Mouse (Mus musculus) heart, embryonic 16.5 days (tissue): ENCODE data around the gene Fbxw8. TPM values are rescaled to one million over a fixed set of nuclear protein-coding genes. Genes with fewer than 3 reads are reported as not detected.

ENCODE experiments used
- ATAC-seq: fragments of 200-750 bp; cut with Nextera tagmentation; replicated peaks from 2 replicates; pipeline ENCODE4 v1.8.0; 2017; ENCODE audit warnings: moderate number of reproducible peaks; ENCODE audit not compliant: insufficient read depth, low FRiP score; ENCODE audit errors: extremely low read depth
- H3K27ac ChIP-seq: fragments of 300-500 bp; sonication (generic); 2 replicates; pipeline ENCODE4 v1.5.1; 2014; ENCODE audit warnings: mild to moderate bottlenecking, low read length, control low read depth, moderate library complexity
- H3K27me3 ChIP-seq: fragments of 300-500 bp; sonication (generic); 2 replicates; pipeline ENCODE4 v1.6.1; 2014; ENCODE audit warnings: low read length, mixed read lengths; ENCODE audit not compliant: control insufficient read depth, insufficient read depth
- H3K36me3 ChIP-seq: fragments of 300-500 bp; sonication (generic); 2 replicates; pipeline ENCODE4 v1.6.1; 2014; ENCODE audit not compliant: control insufficient read depth, insufficient read depth
- H3K4me1 ChIP-seq: fragments of 300-500 bp; sonication (generic); 2 replicates; pipeline ENCODE4 v1.6.1; 2014; ENCODE audit warnings: low read length, mixed read lengths; ENCODE audit not compliant: control insufficient read depth, insufficient read depth
- H3K4me2 ChIP-seq: fragments of 300-500 bp; sonication (generic); 2 replicates; pipeline ENCODE4 v1.6.1; 2014; ENCODE audit warnings: low read depth, mild to moderate bottlenecking, control low read depth, low read length
- H3K4me3 ChIP-seq: fragments of 300-500 bp; sonication (generic); 2 replicates; pipeline ENCODE4 v1.5.1; 2014; ENCODE audit warnings: mild to moderate bottlenecking, control low read depth, low read length
- H3K9ac ChIP-seq: fragments of 300-500 bp; sonication (generic); 2 replicates; pipeline ENCODE4 v1.6.1; 2014; ENCODE audit warnings: low read length, control low read depth
- H3K9me3 ChIP-seq: fragments of 300-500 bp; sonication (generic); replicated peaks from 2 replicates; pipeline ENCODE4 v1.6.1; 2016; ENCODE audit warnings: low read length; ENCODE audit not compliant: control insufficient read depth
- WGBS: fragments of 180-500 bp; shearing (Covaris S2); extraction: QIAGEN DNeasy Blood & Tissue Kit; methylation state at CpG from one replicate; pipeline ENCODE4 v1.1.7; 2014; 5-methylcytosine and 5-hydroxymethylcytosine counted together
- polyA plus RNA-seq: library from polyadenylated mRNA; unstranded; fragments of >200 nt; fragmentation: Nextera tagmentation; extraction: Ambion mirVana; gene quantifications from 2 replicates; pipeline ENCODE4 v1.2.1, GENCODE M21; 2015

The Fbxw8 gene
- polyA plus RNA-seq, 1 experiment from 2014 or later = 18.6 TPM

DNA sequence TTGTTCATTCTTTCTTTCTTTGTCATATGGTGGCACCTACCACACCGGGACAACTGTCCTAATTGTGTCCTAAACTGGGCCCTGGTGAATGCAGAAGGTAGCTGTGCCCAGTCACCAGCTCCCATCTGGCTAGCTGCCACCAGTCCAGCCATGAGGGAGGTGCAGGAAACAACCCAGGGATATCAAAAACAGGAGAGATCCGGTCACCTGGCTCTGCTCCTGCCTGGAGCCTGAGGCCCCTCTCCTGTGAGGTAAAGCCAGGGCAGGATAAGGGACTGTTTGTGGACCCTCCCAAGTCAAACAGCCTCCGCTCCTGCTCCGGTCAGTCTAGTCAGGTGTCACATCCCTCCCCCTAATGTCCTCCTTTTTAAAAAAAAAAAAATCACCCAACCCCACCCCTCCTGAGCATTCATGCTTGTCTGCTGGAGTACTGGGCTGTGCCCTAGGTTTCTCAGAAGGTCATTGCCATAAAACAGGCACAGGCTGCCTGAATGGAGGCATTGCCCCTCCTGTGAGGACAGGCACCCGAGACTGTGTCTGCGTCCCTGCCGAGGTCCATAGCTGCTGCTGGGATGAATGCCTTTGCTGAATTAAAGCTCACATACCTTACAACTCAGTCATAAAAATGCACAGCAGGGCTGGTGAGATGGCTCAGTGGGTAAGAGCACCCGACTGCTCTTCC lies 103.1 kb downstream of the Fbxw8 start:
- Histone ChIP-seq H3K27me3 (no peaks in the 10 kb centered on the region), H3K36me3 (no peaks in the 10 kb centered on the region), H3K27ac (no peak overlapping the region), H3K4me3 (no peak overlapping the region), H3K4me2 (no peak overlapping the region), H3K9ac (no peak overlapping the region), H3K9me3 (no peaks in the 10 kb centered on the region), H3K4me1 (peaks cover 11% of the 10 kb centered on the region)
- ATAC-seq = peak; percentile 23; the same call in 1 of the 2 replicates
- WGBS = 58% methylated on average over 8 of the region's 8 CpGs

DNA sequence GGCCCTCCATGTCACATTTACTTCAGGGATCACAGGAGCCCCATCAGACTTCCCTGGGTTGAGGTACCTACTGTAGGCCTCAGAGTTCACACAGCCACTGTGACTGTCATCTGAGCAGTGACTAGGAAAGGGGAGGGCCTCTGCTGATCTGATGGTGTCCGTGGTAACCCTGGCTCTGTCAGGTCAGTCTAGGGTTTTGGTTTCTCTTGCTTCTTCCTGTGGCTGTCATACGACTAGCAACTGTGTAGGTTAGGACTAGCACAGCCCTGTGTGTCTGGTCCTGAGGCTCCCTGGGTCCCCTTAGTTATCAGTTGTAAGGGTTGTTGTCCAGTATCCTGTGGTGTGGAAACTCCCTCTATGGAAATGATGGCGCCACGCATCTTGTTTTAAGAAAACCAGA lies 104.5 kb downstream of the Fbxw8 start:
- Histone ChIP-seq H3K27me3 (no peaks in the 10 kb centered on the region), H3K4me1 (peaks cover 7% of the 10 kb centered on the region; the same call in 1 of the 2 replicates), H3K9me3 (no peaks in the 10 kb centered on the region), H3K9ac (no peak overlapping the region), H3K4me3 (no peak overlapping the region), H3K36me3 (no peaks in the 10 kb centered on the region), H3K4me2 (no peak overlapping the region), H3K27ac (no peak overlapping the region)
- WGBS = 69% methylated on average over 4 of the region's 4 CpGs
- no peak for ATAC-seq

DNA sequence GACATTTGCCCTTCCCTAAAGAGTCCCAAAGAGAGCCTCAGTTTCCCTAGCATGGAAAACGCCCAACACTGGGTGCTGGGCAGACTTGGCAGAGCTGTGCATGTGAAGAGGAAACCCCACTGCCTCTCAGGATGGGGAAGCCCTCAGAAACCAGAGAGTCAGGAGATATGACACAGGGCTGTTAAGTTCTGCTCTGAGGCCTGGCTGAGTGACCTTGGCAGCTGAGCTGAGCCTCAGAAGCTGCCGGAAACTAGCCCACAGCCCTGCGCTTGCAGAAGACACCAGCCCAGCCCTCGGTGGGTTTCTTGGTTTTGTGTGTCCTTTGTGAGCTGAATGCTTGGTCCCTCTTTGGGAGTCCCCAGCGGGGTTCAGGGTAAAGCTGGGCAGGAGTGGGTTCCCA lies 106.3 kb downstream of the Fbxw8 start:
- peaks cover 5% of the 10 kb centered on the region; the same call in 1 of the 2 replicates for H3K4me1 ChIP-seq
- 65% methylated on average over 5 of the region's 5 CpGs for WGBS
- H3K4me2 ChIP-seq = no peak overlapping the region
- H3K27ac ChIP-seq = no peak overlapping the region
- no peak overlapping the region for H3K4me3 ChIP-seq
- no peaks in the 10 kb centered on the region for H3K36me3 ChIP-seq
- no peaks in the 10 kb centered on the region for H3K9me3 ChIP-seq
- ATAC-seq = no peak
- H3K9ac ChIP-seq = no peak overlapping the region
- no peaks in the 10 kb centered on the region for H3K27me3 ChIP-seq

DNA sequence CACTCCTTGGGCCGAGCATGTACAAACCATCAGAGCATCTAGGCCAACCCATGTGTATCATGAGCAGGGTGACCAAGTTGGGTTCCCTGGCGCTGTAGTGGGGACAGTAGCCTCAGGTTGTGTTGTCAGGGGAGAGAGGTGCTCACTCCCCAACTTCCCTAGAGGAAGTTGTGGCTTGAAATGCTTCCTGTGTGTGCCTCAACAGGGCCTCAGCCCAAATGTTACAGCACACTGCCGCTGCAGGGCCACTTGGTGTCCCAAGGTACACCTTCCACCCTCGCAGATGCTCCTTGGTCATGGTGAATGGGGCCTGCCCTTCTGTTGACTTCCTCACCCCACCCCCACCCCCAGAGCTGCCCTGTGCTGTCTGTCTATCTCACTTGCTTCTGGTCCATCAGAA lies 106.9 kb downstream of the Fbxw8 start:
- no peaks in the 10 kb centered on the region for H3K9me3 ChIP-seq
- 72% methylated on average over 4 of the region's 4 CpGs for WGBS
- H3K36me3 ChIP-seq = no peaks in the 10 kb centered on the region
- H3K4me2 ChIP-seq = no peak overlapping the region
- H3K4me1 ChIP-seq = peaks cover 5% of the 10 kb centered on the region; the same call in 1 of the 2 replicates
- H3K27ac ChIP-seq = no peak overlapping the region
- H3K4me3 ChIP-seq = no peak overlapping the region
- H3K9ac ChIP-seq = no peak overlapping the region
- no peaks in the 10 kb centered on the region for H3K27me3 ChIP-seq
- ATAC-seq = no peak

DNA sequence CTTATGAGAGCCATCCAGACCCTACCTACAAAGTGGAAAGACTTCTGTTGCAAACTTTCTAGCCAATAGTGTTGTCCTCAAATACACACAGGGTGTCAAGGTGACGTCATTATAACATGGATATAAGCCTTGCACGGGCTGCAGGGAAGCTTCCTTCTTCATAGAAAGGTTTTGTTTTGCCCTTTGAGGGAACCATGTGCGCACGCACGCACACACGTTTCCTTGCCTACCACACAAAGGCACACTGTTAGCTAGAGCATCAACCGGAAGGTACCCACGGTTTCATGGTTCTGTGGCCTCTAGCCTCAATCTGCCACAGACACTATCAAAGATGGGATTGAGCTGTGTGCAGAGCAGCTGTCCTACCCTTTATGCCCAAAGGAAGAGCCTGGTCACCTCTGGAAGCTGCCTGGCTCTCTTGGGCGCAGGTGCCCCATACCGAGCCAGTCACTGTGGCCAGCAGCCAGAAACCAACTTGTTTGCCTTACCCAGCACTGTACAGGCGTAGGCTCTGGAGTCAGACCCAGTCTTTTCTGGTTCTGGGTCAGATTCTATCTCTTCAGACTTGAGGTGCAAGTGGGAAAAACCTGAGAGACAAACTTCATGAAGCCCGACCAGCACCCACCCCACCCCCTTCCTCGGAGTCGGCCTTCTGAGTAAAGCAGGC lies 108.0 kb downstream of the Fbxw8 start:
- no peaks in the 10 kb centered on the region for H3K9me3 ChIP-seq
- H3K4me1 ChIP-seq = peaks cover 3% of the 10 kb centered on the region; the same call in 1 of the 2 replicates
- no peak overlapping the region for H3K9ac ChIP-seq
- no peaks in the 10 kb centered on the region for H3K36me3 ChIP-seq
- no peak for ATAC-seq
- no peak overlapping the region for H3K4me2 ChIP-seq
- H3K27ac ChIP-seq = no peak overlapping the region
- H3K4me3 ChIP-seq = no peak overlapping the region
- WGBS = 86% methylated on average over 14 of the region's 14 CpGs
- H3K27me3 ChIP-seq = no peaks in the 10 kb centered on the region

DNA sequence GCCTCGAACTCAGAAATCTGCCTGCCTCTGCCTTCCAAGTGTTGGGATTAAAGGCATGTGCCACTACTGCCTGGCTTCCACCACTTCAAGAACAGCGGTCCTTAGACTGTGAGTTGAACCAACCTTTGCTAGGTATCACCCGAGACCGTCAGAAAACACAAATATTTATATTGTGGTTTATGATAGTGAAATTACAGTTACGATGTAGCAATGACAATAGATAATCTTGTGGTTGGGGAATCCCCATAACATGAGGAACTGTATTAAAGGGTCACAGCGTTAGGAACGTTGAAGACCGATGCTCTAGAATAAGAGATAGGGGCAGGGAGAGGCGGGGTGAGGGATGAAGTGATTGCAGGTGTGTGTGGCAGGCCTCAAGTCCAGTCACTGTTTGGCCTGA lies 109.9 kb downstream of the Fbxw8 start:
- no peaks in the 10 kb centered on the region for H3K9me3 ChIP-seq
- no peaks in the 10 kb centered on the region for H3K36me3 ChIP-seq
- H3K27me3 ChIP-seq = no peaks in the 10 kb centered on the region
- no peak for ATAC-seq
- no peak overlapping the region for H3K27ac ChIP-seq
- 88% methylated on average over 9 of the region's 9 CpGs for WGBS
- H3K4me1 ChIP-seq = no peaks in the 10 kb centered on the region
- H3K4me3 ChIP-seq = no peak overlapping the region
- H3K4me2 ChIP-seq = no peak overlapping the region
- no peak overlapping the region for H3K9ac ChIP-seq

DNA sequence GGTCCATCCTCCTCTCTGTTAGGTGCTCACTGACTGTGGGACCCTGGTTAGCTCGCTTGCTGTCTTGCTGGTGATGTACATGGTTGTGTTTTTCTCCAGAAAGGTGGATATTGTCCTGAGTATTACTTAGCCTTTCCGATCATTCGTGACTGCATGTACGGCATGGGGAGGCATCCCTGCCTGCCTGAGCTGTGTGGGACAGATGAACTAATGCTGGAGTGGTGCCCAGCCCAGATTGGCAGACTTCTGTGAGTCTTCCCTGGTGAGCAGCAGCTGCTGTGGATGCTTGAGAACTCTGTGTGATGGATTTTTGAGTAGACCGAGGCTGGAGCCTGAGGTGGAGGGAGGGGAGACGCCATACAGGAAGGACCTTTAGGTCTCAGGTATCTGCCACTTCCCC lies 110.4 kb downstream of the Fbxw8 start:
- Histone ChIP-seq H3K4me1 (no peaks in the 10 kb centered on the region), H3K9ac (no peak overlapping the region), H3K4me3 (no peak overlapping the region), H3K27ac (no peak overlapping the region), H3K36me3 (no peaks in the 10 kb centered on the region), H3K27me3 (no peaks in the 10 kb centered on the region), H3K4me2 (no peak overlapping the region), H3K9me3 (no peaks in the 10 kb centered on the region)
- ATAC-seq = no peak
- WGBS = 85% methylated on average over 6 of the region's 6 CpGs

DNA sequence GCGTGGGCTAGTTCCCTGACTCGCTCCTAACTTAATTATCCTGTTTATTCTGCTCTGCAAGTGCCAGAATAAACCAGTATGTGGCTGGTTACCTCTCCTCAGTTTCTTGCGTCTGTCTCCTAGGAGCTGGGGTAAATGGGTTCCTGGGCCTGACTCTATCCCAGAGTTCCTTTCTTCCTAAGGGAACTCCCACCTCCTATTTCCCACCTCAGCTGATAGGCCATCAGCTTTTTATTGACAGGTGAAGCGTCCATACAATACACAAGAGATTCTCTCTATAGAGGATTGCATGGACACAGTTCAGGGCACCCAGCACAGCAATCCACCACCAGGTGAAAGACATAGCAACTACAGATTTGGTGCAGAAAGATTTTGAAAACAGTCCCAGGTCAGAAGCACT lies 111.5 kb downstream of the Fbxw8 start:
- Histone ChIP-seq H3K4me3 (no peak overlapping the region), H3K27me3 (no peaks in the 10 kb centered on the region), H3K36me3 (no peaks in the 10 kb centered on the region), H3K4me1 (no peaks in the 10 kb centered on the region), H3K27ac (no peak overlapping the region), H3K9ac (no peak overlapping the region), H3K4me2 (no peak overlapping the region), H3K9me3 (no peaks in the 10 kb centered on the region)
- 85% methylated on average over 4 of the region's 4 CpGs for WGBS
- no peak for ATAC-seq

DNA sequence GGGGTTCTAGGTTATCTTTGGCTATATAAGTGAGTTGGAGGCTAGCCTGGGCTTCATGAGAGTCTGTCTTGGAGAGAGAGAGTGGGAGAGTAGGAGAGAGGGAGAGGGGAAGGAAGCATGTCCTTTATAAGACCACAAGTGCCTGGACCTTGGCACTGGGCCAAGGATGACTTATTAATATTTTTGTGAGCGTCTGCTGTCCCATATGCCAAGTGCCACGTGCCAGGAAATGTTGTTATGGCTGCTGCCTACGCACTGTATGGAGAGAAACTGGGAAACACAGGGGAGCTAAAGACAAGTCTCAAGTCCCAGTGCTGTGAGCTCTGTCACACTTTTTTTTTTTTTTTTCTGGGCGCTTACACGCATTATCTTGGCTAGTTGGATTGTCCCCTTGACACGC lies 112.7 kb downstream of the Fbxw8 start:
- 72% methylated on average over 6 of the region's 6 CpGs for WGBS
- H3K4me3 ChIP-seq = no peak overlapping the region

More for the DNA sequence above, 112.7 kb downstream of the Fbxw8 start:
- H3K9ac ChIP-seq = no peak overlapping the region
- no peaks in the 10 kb centered on the region for H3K9me3 ChIP-seq
- H3K36me3 ChIP-seq = no peaks in the 10 kb centered on the region
- ATAC-seq = no peak
- H3K27ac ChIP-seq = no peak overlapping the region
- no peak overlapping the region for H3K4me2 ChIP-seq
- peaks cover 4% of the 10 kb centered on the region for H3K4me1 ChIP-seq
- no peaks in the 10 kb centered on the region for H3K27me3 ChIP-seq
